Mouse (Mus musculus): ENCODE data around the gene Nkx6-2. TPM values are rescaled to one million over a fixed set of nuclear protein-coding genes. Genes with fewer than 3 reads are reported as not detected.

The Nkx6-2 gene
- not detected in 2 replicates for polyA plus RNA-seq (2012; rRNA removed)

DNA sequence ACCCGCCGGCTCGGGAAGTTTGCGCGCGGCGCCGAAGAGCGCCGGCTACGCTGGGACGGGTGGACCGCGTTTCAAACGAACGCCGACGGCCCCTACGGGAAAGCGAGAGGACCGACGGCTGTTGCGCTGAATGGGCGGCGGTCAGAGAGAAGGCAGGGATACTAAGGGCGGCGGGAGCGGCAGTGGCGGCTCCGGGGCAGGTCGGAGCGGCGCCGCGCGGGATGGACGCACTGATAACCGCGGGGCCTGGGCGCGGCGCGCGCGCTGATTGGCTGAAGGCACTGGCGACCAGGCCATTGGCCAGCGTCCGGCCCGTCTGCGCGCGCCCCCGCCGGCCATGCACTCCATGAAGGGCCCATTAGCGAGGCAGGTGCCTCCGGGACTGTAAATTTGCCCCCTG lies at the start of gene Nkx6-2:
Nkx6-2 (minus strand) TSS at position 203 of the 400 bp plus-strand sequence.
- 2% methylated on average over 56 of the region's 56 CpGs for WGBS
- DNase-seq (ENCODE audit: low read depth, low spot score): no peak

DNA sequence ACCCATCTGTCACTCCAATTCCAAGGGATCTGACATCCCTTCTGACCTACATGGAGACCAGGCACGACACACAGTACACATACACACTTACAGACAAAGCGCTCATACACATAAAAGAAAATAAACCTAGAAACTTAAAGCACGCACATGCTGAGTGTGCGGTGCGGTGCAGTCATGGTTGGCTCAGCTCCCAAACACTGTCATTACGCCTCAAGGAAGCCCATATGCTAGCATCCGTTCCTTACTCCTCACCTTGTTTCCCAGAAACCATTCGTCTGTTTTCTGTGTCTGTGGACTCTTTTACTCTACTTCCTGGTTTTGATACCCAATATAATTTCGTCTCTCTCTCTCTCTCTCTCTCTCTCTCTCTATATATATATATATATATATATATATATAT lies 42.6 kb upstream of the Nkx6-2 start:
- DNase-seq (ENCODE audit: low read depth, low spot score): no peak
- 75% methylated on average over 9 of the region's 9 CpGs for WGBS

DNA sequence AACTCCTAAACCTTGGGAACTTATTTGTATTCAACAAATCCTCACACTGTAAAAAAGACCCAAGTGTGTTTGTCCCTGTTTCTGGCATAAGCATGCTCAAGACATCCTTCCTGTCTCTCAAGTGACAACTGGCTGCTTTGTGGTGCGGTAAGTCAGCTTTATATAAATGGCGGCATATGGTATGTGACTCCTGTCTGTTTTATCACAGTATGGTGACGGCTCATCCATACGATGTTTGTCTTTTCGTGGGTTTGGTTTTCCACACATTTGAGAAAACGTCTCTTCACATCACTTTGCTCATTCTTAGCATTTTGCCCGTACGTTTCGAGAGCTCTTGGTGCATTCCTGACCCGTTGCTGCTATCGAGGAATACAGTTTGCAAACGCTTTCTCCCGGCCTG lies 40.0 kb upstream of the Nkx6-2 start:
- DNase-seq (ENCODE audit: low read depth, low spot score): no peak
- WGBS: 79% methylated on average over 13 of the region's 13 CpGs

DNA sequence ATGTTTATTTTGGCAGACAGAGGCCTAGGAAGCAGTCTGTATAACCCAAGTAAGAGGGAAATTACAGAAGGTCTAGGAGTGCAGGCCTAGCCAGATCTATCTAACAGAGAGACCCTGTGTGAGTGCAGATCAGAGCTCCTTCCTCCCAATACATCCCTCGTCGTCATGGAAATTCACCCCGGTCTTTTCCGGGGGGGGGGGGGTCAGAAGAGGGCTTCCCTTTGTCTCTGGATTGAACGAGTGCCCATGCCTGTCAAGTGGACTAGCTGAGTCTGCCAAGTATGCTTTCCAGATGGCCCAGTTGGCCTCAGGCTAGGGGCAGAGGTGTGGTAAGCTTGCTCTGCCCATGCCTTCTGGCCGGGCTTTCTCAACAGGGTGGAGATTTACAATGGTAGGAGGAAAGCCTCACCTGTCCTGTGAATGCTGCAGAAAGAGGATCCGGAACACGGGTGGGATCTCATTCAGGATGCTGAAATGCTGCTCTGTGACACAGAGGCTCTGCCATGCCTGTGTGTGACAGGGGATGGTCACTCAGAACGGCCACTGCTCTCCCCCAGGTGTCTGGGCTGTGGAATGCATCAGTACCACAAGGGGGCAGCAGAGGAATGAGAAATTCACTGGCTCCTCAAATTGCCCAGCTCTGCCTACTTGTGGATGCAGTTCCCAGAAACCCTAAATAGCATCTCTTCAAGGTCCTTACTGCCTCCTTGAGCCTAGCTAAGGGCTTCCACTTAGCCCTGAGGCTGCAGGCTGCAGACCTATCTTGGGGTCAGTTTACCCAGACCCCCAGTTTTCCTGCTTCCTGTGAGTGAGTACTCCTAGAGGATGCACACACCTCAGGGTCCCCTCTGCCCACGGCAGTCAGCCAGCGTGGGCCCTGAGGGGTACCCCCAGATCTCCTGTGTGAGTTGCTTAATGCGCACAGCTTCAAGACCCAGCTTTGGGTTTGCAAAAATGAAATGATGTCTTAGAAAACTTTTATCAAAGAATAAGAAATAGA lies 33.5 kb upstream of the Nkx6-2 start:
- WGBS: 57% methylated on average over 12 of the region's 12 CpGs
- DNase-seq (ENCODE audit: low read depth, low spot score): peak; percentile 16

DNA sequence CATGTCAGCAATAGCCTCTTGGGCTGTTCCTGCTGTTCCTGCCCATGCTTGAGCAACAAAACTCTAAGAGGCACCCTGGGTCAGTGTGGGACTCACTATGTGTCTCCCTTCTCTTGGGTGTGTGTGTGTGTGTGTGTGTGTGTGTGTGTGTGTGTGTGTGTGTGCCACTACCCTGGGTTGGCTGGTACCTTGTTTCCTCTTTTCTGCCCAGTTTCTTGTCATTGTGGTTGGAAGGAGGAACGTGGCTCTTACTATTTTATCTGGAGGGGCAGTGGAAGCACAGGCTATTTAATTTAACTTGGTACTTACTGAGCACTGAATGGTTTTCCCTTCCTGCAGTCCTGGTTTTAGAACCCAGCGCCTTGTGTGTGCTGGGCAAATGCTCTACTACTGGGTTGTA lies 27.7 kb upstream of the Nkx6-2 start:
- WGBS: 51% methylated on average over 2 of the region's 2 CpGs
- DNase-seq (ENCODE audit: low read depth, low spot score): no peak

DNA sequence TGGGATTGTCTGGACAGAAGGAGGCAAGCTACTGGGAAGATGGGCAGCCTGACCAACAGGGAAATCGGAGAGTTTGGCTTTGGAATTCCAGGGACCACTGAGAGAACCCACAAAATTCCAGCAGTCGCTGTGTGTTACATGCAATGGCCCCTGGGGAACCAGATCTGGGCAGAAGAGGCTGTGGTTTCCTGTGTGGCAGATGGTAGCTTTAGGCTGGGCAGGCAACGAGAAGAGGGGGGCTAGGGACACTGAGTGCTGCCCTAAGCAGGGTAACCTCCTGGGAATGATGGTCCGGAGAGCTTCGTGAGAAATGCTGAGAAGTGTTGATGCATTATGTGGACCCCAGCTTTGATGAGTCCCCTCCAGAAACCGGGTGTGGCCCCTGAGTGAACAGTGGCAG lies 13.3 kb upstream of the Nkx6-2 start:
- 56% methylated on average over 6 of the region's 6 CpGs for WGBS
- DNase-seq (ENCODE audit: low read depth, low spot score): no peak

DNA sequence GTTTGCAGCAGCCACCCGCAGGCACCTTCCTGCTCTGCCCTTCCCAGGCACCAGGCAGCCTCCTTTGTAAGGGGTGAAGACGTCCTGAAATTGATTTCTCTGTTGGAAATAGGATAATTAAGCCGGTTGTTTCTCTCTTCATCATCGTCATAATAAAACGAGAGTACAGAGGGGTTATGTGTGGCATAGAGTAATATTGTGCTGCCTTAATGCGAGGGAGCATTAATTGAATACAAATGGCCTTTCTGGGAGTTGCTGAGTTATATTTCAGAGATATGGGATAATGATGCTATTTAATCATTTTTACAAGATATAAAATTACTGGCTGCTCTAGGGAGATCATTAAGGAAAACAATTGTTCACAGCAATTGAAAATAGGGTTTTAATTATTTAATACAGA lies 12.7 kb upstream of the Nkx6-2 start:
- DNase-seq (ENCODE audit: low read depth, low spot score): no peak
- WGBS: 70% methylated on average over 6 of the region's 6 CpGs

DNA sequence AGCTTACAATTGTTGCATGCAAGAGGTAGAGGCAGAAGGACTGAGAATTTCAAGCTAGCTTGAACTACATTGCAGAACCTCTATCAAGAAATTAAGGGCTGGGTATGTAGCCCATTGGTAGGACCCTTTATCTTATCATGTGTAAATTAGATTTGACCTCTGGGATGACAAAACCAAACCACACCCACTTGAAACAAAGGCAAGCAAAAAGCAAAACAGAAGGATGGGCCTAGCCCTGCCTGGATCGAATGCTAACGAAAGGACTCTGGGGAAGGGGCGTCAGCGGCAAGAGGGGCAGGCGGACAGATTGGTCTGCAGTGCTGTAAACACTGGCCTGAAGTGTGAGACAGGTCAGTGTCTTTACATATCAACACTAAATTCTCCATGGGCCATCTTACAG lies 8.7 kb upstream of the Nkx6-2 start:
- DNase-seq (ENCODE audit: low read depth, low spot score): no peak
- 89% methylated on average over 5 of the region's 5 CpGs for WGBS

DNA sequence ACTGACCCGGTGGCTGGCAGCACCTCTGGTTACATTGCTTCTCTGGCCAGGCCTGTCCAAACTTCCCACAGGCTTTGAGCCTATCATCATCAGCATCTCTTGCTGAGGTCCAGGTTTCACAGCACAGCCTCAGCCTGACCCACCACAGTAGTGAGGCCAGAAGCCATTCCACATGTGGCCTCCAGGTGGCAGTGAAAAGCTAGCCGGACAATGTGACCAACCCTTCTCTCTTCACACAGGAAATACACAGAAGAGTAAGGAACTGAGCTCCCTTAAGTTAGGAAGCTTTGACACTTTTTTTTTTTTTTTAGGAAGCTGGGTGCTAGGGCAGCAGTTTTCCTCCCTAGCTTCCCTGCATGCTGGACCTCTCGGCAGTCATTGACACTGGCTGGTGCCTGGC lies 7.7 kb upstream of the Nkx6-2 start:
- DNase-seq (ENCODE audit: low read depth, low spot score): no peak
- 26% methylated on average over 3 of the region's 3 CpGs for WGBS

DNA sequence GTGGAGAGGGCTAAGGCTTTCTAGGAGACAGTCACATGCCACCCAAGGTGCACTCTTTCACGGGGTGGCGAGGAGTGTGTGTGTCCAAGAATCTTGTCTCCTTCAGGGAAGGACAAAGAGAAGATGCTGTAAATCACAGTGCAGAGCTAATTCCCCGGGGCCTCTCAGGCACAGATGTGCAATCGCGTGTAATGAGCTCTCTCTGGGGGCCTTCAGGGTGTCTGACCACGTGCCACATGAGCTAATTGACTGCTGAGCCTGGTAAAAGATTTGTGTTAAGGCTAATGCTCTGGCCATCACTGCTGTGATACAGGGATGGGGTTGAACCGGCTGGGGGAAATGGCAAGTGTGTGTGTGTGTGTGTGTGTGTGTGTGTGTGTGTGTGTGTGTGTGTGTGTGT lies 5.3 kb upstream of the Nkx6-2 start:
- DNase-seq (ENCODE audit: low read depth, low spot score): no peak
- WGBS: 20% methylated on average over 7 of the region's 7 CpGs

DNA sequence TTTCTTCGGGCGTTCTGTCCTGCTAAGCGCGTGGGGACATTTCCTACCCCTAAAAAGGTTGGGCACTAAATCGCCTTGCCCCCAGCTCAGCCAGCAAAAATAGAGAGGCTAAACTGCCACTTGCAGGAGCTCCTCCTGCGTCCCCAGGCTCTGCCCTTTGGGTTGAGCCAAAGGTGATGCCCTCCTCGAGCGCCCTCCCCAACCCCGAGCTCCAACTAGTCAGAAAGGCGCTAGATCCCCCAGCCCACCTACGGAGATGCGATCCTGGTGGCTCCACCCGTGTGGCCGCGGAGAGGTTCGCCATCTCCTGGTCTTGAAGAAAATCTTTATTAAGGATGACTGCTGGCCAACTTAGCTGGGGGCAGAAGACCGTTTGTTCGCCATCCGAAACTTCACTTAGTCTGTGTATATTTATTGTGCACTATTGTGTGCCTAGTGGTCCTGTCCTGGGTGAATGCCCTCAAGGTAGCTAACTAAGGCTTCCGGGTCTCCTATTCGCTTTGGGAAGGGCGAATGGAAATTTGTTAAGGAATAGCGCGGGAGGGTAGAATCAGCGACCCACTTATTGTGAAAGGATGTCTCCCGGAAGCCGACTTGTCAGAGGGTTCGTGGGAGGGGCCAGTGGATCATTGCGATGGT lies 2.7 kb upstream of the Nkx6-2 start:
- no peak for DNase-seq (ENCODE audit: low read depth, low spot score)
- 6% methylated on average over 29 of the region's 29 CpGs for WGBS

DNA sequence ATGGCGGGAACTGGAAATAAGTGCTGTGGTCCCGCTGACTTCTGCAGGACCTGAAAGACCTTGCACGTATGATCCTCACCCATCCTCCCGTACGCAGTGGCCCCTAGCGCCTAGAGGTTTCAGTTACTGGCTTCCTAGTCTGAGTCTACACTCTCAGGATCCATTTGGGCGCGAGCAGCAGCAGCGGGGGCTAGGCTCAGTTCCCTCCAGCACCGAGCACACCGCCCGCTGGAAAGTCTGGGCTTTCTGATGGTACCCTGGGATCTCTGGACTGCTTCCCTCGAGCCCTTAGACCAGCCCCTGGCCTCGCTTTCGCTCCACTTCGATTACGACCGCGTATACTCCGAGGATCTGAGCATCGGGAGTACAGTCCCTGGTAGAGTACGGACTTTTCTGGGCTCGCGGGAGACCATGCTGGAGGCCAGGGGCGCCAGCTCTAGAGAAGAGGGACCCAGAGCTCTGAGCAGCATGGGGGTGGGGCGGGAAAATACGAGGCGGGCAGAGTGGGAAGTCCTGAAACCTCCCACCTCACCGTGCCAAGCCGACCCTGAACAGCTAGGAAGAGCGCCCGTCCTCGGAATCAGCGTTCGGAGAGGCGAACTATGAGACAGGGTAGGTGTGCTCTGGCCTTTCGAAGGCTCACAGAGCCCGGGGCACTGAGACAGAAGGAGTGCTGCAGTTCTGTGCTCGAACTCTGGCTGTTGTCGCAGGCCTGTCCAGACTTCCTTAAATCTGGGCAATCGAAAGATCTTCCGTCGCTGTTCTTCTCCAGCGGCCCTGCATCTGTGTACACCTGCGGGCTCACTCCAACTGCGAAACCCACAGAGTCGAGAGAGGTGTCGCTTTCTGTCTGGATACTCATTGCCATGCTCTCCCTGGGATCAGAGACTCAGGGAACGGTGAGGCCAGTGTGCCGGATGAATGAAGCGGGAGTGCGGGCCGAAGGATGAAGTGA lies 1.9 kb upstream of the Nkx6-2 start:
- 6% methylated on average over 53 of the region's 53 CpGs for WGBS
- no peak for DNase-seq (ENCODE audit: low read depth, low spot score)

DNA sequence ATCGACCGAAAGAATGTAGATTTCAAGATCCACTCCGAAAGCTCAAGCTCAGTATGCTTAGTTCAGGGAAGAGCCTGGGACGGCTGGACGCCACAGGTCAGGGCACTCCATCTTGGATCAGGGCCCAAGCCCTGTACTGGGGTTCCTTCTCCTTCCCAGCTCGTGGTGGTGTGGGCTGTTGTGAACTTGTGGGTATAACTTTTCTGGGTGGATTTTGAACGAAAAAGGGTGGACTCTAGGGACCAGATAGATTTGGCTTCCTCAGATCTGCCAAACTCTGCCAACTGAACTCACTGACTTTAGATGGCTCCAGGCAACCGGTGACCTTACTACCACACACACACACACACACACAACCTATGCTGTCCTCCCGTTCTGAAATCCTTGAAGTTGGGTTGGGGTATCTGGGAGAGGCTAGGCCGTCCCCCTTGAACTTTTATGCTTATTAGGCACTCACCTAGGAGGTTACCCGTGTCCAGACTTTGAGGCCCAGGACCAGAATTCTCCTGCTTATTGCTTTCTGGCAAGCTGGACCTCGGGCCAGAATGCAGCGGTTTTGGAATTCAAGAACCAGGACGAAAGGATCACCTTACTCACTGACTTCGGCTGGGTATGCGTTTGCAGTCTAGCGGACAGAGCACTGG lies 619 bp upstream of the Nkx6-2 start:
- 35% methylated on average over 17 of the region's 17 CpGs for WGBS
- no peak for DNase-seq (ENCODE audit: low read depth, low spot score)

DNA sequence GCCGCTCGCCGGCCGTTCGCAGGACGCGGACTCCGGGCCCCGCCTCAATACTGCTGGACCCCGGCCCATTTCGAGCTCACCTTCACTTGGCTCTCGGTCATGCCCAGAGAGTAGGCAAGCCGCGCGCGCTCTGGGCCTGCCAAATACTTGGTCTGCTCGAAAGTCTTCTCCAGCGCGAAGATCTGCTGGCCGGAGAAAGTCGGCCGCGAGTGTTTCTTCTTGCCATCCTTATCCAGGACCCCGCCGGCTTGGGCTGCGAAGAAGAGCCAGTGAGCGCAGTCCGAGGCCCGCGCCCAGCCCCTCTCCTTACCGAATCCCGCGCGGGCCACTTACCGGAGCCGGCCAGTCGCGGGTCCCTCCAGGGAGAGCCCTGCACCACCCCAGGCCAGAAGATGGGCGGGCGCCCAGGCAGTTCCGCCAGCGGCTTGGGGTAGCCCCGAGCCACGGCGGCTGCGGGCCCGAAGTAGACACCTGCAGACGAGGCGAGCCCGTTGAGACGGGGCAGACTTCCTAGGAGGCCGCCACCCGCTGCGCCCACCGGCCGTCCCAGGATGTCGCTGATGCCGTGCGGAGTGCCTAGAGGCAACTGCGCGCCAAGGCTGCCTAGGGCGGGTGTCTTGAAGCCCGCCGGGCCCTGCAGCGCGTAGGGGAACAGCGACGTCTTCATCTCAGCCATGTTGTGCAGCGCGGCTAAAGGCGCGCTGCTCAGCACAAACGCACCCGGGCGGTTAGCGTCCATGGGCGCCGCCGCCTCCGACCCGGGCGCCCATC lies 611 bp downstream of the Nkx6-2 start:
- no peak for DNase-seq (ENCODE audit: low read depth, low spot score)
- WGBS: 2% methylated on average over 82 of the region's 82 CpGs

DNA sequence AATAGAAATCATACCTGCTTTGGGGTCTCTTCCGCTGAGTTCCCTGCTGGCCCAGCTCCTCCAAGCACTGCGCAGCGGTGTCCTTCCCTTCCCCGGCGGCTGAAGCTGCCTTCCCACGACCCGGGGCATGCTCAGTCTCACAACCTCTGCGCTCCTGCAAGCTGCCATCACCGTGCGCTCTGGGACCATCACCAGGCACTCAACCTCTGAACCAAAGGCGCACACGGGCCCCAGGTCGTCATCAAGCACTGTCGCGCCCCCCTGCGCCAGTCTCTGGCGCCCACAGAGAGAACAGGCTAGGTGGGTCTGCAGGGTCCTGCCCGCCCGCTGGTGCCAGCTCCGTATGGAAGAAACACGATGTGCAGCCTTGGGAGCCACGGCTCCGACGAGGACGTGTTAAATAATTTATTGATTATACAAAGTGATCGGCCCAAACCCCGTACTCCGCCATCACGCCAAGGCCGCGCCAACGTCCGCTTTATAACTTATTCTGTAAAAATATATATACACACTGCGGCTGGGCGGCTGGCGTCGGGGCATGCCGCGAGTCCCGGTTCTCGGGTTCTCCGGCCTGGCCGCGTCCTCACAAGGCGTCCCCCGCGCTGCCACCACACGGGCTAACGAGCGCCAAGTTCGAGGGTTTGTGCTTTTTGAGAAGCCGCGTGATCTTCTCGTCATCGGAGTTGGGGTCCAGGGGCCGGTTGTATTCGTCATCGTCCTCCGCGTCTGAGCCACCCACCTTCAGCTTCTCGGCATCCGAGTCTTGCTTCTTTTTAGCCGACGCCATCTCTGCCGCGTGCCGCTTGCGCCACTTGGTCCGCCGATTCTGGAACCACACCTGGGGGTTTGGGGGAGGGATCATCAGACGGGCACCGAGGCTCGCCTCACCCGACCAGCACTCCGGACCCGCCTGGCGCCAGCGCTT lies 1.5 kb downstream of the Nkx6-2 start:
- no peak for DNase-seq (ENCODE audit: low read depth, low spot score)
- 12% methylated on average over 78 of the region's 78 CpGs for WGBS

DNA sequence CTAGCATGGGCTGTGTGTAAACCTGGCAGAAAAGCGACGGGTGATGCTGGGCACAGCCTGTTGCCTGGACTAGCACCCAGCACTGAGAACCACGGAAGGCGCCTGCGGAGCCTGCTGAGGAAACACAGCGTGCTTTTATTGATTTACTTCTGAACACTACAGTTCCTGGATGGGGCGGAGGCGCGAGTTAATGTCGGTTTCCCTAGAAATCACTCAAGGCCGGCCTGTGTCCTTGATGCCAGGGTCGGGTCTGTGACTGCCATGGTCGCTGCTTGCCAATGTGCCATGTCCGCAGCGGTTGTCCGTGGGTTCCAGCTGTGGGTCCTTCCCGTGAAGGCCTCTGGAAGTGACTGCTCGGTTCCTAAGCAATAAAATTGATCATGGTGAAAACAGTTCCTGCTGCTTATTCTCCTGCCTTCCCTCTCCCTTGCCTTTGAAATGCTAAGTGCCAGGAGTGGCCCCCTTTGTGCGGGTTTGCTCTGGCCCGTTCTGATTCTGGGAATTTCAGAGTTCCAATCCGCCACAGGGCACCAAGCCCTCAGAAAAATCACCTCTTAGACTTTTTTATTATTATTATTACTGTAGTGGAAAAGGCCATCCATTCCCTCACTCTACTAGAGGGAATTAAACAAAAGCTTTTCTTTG lies 3.2 kb downstream of the Nkx6-2 start:
- 89% methylated on average over 21 of the region's 21 CpGs for WGBS
- no peak for DNase-seq (ENCODE audit: low read depth, low spot score)

DNA sequence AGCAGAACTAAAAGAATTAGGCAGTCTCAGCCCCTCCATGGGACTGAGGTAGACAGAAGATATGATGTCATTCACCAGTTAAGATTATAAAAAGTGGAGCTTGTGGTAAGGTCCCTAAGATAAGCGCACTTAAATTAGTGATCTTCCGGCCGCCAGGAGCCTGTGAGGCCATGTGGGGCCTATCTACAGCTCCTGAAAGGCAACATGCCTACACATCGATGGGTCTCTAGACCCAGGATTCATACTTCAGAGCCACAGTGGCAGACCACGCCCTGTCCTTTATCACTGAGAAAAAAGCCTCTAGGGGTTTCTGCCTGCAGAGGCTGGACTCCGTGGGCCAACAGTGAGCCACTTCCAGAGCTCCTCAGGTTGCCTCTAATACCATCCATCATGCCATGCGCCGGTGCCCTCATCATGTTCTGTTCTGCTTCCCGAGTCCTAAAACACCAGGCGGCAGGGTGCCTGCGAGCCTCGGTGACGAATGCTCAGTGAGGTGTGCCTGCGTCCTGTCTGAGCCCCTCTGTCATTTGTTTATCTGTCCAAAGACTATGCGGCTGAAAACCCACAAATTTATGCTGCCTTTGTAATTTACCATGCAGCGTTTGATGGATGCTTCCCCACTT lies 6.4 kb downstream of the Nkx6-2 start:
- 90% methylated on average over 16 of the region's 16 CpGs for WGBS
- DNase-seq (ENCODE audit: low read depth, low spot score): no peak

All from large intestine, adult 2 months (tissue).